Mouse (Mus musculus): ENCODE data around the gene Rap1gap.

Rap1gap gene

DNA sequence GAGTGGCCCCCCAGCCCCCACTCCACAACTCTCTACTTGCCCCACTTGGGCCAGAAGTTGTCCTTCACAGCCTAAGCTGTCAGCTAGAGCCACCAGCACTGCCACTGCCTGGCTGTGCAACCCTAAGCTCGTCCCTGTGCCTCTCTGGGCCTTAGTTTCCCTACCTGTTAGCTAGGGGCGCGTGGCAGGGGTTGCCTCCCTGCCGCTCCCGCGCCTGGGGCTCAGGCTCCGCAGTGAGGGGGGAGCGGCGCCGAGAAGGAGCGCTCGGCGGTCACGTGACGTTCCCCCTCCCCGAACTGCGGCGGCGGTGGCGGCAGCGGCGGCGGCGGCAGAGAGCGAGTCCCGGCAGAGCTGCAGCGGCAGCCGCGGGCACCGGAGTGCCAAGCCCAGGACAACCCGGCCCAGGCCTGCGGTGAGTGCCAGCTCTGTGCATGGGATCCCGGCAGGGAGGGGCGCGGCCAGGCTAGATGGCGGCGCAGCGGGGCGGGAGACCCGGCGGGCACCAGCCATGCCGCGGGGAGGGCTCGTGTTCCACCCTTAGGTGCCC is at the start of gene Rap1gap:
TSS of gene Rap1gap (plus strand) at position 294 of the 547 bp plus-strand sequence.
- in situ Hi-C loops (cut with MboI, MseI): no loop called here

DNA sequence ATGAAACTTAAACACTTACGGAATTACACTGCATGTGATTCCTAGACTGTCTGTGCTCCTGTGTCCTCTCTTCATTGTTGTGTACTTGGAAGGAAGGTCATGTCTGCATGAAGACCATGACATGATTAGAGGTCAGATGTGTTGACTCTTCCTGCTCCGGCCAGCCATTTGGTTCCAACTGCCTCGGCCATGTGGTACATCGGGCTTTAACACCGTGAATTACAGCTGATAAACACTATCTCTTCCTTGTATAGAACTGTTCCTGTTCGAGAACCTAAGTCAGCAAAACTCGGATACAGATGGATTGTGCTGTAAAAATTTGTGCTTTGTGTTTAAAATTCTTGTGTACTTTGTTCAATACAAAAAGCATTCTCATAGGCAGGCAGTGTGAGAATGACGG is 41.7 kb upstream of the Rap1gap start:
- in situ Hi-C loops (cut with MboI, MseI): no loop called here

DNA sequence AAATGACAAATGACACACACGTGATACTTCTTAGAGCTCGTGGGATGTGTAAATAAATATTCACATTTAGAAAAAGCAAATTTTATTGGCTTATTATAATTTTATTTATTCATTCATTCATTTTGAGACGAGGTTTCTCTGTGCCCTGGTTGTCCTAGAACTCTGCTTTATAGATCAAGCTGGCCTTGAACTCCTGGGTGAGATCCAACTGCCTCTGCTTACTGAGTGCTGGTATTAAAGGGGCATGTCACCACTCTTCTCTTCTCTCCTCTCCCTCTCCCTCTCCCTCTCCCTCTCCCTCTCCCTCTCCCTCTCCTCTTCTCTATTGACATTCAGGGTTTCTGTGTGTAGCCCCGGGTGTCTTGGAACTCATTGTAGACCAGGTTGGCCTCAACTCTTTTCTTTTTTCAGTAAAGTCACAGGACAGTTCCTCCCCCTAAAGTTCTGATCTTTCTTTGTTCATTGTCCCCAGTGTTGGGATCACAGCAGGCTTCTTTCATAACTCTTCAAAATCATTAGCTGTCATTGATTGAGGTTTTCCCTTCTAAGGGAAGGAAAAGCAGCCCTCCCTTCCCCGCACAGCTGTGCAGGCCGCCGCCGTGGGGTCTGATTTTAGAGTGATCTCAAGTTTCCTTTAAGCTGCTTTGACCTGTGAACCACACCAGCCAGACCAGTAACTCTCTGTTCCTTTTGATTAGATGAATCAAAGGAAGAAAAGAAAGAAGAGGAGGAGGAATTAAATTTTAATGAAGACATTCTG is 36.9 kb upstream of the Rap1gap start:
- in situ Hi-C loops (cut with MboI, MseI): no loop called here

DNA sequence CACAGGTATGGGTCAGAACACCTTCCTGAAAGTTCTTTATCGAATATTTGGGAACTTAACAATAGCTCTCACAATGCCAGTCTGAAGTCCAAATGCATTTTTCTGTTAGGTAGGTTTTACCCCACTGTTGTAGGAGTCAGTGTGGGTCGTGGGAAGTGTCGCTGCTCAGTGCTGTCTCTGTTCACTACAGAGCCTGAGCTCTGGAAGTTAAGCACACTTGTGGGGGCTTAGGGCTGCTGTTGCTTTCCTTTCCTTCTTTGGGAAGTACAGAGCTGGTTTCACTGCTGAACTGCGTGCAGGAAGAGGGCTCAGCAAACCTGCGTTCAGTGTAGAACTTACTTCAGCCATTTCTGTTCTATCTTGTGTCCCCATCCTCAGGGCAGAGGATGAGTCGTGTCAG is 36.1 kb upstream of the Rap1gap start:
- in situ Hi-C loops (cut with MboI, MseI): no loop called here

DNA sequence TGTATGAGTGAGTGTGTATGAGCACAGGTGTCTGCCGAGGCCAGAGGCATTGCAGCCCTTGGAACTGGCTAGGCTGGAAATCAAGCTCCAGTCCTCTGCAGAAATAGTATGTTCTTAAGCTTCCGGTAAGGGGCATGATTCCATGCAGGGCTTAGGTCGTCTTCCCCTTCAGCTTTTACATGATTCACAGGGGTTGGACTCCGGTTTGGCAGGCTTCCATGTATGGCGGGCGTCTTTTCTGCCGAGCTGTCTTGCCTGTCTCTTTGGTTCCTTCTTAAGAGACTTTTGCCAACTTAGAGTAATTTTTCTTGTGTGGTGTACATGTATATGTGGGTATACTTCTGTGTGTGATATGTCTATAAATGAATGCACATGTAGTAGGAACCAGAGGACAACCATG is 35.2 kb upstream of the Rap1gap start:
- in situ Hi-C loops (cut with MboI, MseI): no loop called here

DNA sequence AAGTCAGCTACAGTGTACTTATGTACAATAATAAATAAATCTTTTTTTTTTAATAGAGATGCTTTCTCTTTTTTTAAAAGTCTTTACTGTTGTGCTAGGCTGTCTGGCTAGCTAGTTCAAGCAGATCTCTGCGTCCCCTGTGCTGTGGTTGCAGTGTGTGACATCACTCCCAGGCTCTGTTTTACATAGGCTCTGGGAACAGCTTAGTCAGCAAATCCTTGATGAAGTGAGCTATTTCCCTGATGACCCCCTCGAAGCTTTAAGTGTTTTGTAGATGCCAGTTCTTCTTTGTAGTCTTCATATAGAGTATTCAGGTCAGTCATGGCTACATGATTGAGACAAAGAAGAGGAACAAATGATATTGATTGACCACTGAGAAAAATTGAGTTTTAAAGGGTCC is 34.4 kb upstream of the Rap1gap start:
- in situ Hi-C loops (cut with MboI, MseI): no loop called here

DNA sequence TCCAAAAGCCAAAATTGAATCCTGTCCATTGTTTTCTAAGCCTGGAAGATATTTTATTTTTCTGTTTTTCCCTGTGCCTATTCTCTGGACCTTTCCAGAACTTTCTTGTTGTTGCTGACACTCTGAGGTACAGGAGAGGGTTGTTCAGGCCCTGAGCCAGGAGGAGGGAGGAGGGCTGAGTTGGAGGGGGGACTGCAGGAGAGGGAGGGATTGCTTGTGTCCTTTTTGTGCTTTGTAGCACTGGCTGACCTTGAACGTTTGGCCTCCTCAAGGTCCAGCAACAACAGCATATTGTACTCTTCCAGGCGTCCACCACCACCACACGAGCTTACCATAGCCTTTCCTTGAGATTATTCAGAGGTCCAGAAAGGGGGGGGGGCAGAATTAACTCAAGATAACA is 32.9 kb upstream of the Rap1gap start:
- in situ Hi-C loops (cut with MboI, MseI): no loop called here

DNA sequence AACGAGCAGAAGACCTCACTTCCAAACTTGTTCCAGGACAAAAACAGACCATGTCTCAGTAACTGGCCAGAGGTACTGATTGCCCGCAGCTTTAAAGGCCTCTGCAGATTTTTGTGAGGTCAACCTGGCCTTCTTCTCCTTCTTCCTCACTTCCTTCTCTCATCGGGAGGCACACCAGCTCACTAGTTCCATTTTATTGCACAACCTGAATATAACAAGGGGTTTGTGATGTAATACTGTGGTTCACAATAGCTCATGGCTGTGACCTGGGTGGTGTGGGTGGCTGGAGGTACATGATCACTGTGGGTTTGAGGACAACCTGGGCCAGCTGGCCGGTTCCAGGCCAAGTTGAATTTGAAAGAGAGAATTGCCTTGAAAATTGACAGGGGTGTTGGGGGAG is 31.1 kb upstream of the Rap1gap start:
- in situ Hi-C loops (cut with MboI, MseI): no loop called here

DNA sequence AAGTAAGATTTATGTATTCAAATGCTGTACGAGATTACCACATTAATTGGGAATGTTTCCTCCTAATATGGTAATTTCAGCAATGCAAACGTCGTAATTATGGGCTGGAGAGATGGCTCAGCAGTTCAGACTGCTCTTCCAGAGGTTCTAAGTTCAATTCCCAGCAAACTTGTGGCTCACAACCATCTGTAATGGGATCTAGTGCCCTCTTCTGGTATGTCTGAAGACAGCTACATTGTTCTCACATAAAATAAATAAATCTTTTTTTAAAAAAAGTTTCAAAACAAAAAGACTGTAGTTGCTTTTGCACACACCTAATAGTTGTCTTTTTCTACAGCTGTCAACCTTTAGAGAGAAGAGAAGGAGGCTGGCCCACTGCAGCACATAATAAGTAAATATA is 27.9 kb upstream of the Rap1gap start:
- in situ Hi-C loops (cut with MboI, MseI): no loop called here

DNA sequence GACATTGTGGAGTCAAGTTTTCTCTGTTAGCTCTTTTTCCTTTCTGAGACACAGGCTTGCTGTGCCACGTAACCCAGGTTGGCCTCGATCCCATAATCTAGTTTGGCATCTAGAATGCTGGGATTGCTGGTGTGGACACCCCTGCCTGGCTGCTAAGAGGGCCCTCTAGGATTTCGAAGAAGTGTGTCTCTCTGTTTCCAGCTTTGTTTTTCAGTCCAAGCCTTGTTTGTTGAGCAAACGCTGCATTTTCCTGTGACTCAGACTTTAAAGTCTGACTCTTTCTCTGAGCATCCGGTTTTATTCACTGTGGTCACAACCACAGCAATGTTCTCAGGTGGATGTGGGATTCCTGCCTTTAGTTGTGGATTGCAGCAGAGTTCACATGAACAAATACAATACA is 23.0 kb upstream of the Rap1gap start:
- in situ Hi-C loops (cut with MboI, MseI): loop anchor here (10.0 kb wide), 1 partner anchor 1513 kb away; no protein-coding TSS in a partner anchor

DNA sequence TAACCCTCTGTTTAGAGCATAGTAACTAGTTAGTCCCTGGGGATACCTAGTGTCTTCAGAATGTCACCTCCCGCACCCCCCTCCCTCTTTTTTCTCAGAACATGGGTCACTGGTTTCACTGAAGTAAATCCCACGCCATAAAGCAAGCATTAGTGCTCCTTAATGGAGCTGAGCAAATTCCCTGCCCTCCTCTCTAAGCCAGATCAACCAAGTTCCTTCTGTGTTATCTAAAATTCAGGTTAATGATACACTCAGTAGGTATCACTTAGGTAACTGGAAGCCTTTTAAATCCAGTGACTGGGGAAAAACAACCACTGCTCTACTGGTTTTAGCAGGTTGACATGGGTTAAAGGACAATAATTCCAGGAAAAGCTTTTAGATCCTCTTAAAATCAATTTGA is 22.4 kb upstream of the Rap1gap start:
- in situ Hi-C loops (cut with MboI, MseI): loop anchor here (10.0 kb wide), 1 partner anchor 1513 kb away; no protein-coding TSS in a partner anchor

DNA sequence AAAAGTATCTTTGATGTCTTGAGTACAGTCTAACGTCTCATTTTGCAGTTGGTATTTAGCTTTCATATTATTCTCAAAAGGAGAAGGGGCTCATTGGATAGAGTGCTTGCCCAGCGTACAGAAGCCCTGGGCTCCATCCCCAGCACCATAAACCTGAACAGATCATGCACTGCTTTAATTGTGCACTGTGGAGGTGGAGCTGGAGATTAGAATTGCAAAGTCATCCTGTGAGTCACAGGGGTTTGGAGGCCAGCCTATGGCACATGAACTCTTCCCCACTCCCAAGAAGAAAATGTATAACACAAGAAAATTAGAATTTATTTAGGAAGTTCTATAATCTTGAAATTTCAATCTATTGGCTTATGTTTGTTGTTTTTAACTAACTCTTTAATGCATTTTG is 21.1 kb upstream of the Rap1gap start:
- in situ Hi-C loops (cut with MboI, MseI): loop anchor here (10.0 kb wide), 1 partner anchor 1511 kb away; no protein-coding TSS in a partner anchor

DNA sequence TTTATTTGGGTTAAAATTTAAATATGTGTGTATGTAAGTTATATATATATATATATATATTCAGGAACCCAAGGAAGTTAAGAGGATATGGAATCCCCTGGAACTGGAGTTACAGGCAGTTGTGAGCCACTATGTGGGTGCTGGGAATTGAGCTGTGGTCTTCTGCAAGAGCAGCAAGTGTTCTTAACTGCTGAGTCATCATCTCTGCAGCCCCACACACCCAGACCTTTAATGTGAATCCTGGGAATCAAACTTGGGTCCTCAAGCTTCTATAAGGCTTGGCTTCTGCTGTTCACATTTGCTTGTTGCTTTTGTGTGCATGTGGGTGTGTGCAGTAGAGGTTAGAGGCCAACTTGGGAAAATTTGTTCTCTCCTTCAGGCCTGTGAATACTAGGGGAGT is 18.3 kb upstream of the Rap1gap start:
- in situ Hi-C loops (cut with MboI, MseI): loop anchor here (10.0 kb wide), 1 partner anchor 1509 kb away; no protein-coding TSS in a partner anchor

DNA sequence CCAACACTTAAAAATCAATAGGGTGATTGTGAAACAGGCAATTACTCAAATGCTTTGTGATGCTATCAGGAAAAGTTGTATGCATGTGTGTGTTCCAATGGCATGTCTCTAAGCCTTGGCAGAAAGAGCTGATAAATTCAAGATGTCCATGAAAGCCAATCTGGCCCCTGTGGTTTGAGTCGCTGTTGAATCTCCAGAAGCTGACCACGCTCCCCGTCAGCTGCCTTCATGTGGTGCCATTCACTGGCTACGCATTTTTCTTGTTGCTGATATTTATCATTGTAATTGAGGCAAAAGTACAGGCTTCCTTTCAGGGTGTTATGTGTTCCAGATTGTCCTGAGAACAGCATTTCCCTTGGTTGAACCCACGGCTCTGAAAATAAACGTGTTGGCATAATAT is 16.9 kb upstream of the Rap1gap start:
- in situ Hi-C loops (cut with MboI, MseI): loop anchor here (10.0 kb wide), 1 partner anchor 1507 kb away; no protein-coding TSS in a partner anchor

DNA sequence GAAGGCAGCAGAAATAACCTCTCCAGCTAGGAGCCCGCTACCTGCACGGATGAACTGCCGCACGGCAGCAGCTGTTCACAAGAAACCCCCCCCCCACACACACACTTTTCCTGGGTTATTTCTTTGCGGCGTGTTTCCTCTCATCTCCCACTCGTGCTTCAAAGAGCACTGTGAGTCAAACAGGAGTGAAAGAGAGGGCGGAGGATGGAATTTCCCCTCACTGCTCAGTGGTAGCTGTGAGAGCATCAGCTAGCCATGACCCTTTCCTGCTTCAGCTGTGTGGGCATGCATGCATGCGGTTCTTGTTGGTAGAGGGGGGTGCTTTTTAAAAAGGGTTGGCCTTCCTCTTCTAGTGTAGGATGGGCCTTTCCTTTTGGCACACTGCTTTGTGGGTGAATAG is 16.3 kb upstream of the Rap1gap start:
- in situ Hi-C loops (cut with MboI, MseI): loop anchor here (10.0 kb wide), 1 partner anchor 1507 kb away; no protein-coding TSS in a partner anchor

DNA sequence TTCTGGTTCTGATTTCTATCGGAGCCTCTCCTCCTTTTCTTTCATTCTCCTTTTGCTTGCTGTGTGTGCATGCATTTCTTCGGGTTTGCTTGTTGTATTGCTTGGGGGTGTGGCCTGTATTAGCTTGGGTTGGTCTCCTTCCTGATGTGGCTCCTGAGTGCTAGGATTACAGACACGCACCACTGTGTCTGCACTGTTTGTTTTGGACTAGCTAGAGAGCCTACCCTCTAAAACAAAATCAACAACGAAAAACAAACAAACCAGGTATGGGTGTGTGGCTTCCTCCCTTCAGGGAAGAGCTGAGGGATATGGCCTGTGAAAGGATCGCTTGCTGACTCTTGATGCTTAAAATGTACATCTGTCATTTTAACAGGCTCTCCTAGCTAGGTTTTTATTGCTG is 13.6 kb upstream of the Rap1gap start:
- in situ Hi-C loops (cut with MboI, MseI): no loop called here

DNA sequence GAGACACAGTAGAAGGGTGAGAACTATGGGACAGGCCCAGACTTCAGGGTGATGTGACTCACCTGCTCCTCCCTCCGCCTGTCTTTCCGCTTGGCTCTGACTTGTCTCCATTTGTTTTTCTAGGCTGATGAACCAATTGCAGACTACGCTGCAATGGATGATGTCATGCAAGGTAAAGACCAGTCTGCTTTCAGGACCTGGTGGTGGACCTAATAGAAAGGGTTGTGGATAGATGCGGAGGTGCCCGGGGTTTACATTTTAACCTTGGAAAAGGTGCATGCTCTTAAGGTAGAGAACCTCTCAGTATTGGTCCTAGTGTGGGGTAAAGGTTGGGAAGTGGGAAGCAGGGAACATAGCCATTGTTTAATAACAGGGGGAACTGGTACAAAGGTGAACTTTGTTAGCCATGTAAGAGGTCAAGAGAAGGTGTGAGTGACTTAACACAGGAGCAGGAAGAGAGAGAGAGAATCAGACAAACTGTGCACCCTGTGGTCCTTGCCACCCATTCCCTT is 11.6 kb upstream of the Rap1gap start:
- in situ Hi-C loops (cut with MboI, MseI): no loop called here

DNA sequence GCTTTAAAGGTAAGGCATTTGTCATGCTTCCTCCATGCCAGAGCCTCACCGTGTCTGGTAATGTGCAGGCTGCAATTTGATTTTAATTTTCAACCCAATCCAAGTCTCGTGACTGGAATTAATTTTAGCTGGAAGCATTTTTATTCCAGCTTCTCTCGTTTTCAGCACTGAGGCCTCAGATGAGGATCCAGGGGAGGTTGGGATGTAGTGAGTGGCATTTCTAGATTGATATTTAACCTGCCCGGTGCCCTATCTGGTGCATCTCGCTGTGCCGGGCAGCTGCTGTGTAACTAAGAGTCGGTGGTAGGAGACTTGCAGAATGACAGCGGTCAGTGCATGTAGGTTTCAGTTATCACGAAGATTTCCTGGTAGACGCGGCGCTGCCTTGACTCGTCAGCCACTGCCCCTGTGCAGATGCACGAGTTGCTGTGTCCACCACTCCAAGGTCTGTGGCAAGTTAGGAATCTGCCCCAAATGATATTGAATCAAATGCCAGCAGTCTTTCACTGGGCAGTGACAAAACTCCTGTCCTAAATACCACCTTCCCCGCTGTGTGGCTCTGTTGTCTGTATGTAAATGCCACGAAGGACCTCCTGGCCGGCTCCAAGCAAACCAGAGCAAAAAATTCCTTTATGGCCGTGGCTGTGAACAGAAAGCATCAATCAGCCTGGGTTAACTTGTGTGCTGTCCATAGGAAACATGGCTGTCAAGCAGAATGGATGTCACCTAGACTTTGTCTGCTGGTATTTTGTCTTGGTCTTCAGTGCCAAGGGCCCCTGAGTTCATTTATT is 9.1 kb upstream of the Rap1gap start:
- in situ Hi-C loops (cut with MboI, MseI): no loop called here

DNA sequence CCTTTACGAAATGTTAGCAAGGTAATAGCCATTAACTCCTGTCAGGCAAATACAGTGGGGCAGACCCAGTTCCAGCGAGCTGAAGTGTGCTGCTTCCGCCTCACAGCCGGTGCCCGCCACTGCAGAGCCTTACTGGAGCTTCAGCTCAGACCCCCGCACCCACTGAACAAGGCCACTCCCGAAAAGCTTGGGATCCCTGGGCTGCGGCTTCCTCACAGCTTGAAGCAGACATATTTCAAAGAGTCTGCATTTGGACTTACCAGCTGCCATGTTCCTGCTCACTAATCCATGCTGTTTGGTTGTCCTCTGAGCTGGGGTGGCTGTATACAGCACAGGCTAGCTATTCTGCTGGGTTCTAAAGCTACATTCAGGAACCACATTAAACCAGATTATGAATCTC is 6.9 kb upstream of the Rap1gap start:
- in situ Hi-C loops (cut with MboI, MseI): no loop called here

DNA sequence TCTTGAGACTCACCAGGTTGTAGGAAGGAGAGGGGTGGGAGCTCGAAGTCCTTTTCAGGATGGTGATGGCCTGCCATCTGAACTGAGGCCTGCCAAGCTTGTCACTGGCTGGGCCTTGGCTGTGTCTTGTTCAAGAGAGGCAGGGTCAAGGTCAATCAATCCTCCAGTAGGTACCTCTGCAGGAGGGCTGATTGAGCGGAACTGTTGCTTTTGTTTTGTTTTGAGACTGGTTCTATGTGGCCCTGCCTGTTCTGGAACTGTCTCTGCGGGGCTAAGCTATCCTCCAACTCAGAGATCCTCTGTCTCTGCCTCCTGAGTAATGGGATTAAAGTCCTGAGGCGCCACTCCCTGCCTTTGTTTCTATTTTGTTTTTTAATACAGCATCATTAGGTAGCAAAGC is 5.0 kb upstream of the Rap1gap start:
- in situ Hi-C loops (cut with MboI, MseI): no loop called here

DNA sequence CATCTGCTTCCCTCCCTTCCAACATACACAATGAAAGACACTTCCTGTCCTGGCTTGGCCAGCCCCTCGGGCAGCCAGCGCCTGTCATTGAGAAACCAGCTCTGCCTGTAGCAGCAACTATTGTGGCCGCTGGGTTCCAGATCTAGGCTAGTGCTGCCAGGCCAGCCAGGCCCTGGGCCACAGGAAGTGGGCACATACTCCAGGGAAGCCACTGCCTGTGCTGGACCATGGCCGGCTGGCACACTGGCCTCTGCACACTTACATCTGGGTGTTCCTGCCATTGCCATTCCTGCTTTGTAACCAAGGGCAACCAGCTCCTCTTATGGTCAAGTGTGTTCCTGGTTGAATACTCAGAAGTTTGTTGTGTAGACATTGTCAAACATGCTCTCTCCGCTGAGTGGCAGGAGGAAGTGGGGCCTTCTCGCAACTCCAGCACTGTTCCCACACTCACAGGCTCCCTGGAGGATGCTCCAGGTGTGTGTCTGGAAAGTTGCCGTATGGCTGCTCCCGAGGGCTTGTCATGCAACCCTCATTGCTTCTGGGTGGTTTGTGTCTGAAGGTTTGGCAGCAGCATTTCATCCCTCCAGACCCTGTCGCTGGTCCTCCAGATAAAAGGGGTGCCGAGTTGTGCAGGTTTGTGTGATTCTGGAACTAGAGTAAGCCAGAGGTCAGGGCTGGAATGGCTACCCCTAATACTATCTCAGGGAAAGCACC is 4.0 kb upstream of the Rap1gap start:
- in situ Hi-C loops (cut with MboI, MseI): no loop called here

DNA sequence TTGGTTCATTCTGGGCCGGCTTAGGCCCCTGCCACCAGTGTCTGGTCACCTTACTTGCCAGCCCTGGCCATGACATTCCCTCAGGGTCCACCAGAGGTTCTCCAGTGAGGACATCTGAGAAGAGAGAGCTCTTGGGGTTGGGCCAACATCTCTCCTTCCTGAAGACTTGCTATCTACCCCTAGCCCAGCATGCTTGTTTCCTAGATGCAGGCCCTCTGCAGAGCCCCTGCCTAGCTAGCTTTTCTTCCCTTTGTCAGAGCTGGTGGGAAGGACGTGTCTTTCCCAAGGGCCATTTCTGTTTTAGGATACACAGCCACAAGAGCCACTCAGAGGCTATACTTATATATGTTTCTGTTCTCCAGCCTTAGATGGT is 3.5 kb upstream of the Rap1gap start:
- in situ Hi-C loops (cut with MboI, MseI): no loop called here
